Mouse (Mus musculus) CH12.LX (cell line): ENCODE measurements around the gene Scyl1.

ENCODE experiments used
- CTCF ChIP-seq, 2 experiments: IDR thresholded peaks in 1 of 2; conservative IDR thresholded peaks in 1 of 2; 2 replicates each; pipeline ENCODE4 v1.5.1; 2011 to 2012; ENCODE audit warnings: low read depth in 2 of 2, low read length in 2 of 2, improper control_type of control experiment in 1 of 2, inconsistent platforms in 1 of 2, mild to moderate bottlenecking in 1 of 2, moderate library complexity in 1 of 2
- EP300 ChIP-seq: IDR thresholded peaks from 2 replicates; pipeline ENCODE4 v1.6.1; 2011; ENCODE audit warnings: low read length, improper control_type of control experiment
- MAX ChIP-seq: IDR thresholded peaks from 2 replicates; pipeline ENCODE4 v1.6.1; 2011; ENCODE audit warnings: low read length, improper control_type of control experiment
- NELFE ChIP-seq: IDR thresholded peaks from 2 replicates; pipeline ENCODE4 v1.6.1; 2011; ENCODE audit warnings: low read depth, low read length, improper control_type of control experiment
- POLR2A ChIP-seq: IDR thresholded peaks from 2 replicates; pipeline ENCODE4 v1.6.1; 2011; ENCODE audit warnings: low read depth, mild to moderate bottlenecking, improper control_type of control experiment, low read length
- TCF12 ChIP-seq: IDR thresholded peaks from 2 replicates; pipeline ENCODE4 v1.6.1; 2014; ENCODE audit warnings: low read depth, mild to moderate bottlenecking, inconsistent platforms, low read length, improper control_type of control experiment
- USF1 ChIP-seq: IDR thresholded peaks from 2 replicates; pipeline ENCODE4 v1.6.1; 2014; ENCODE audit warnings: low read depth, mild to moderate bottlenecking, inconsistent platforms, low read length, improper control_type of control experiment
- ZC3H11A ChIP-seq: IDR thresholded peaks from 2 replicates; pipeline ENCODE4 v1.6.1; 2012; ENCODE audit warnings: low read depth, mild to moderate bottlenecking, inconsistent platforms, low read length, improper control_type of control experiment

DNA sequence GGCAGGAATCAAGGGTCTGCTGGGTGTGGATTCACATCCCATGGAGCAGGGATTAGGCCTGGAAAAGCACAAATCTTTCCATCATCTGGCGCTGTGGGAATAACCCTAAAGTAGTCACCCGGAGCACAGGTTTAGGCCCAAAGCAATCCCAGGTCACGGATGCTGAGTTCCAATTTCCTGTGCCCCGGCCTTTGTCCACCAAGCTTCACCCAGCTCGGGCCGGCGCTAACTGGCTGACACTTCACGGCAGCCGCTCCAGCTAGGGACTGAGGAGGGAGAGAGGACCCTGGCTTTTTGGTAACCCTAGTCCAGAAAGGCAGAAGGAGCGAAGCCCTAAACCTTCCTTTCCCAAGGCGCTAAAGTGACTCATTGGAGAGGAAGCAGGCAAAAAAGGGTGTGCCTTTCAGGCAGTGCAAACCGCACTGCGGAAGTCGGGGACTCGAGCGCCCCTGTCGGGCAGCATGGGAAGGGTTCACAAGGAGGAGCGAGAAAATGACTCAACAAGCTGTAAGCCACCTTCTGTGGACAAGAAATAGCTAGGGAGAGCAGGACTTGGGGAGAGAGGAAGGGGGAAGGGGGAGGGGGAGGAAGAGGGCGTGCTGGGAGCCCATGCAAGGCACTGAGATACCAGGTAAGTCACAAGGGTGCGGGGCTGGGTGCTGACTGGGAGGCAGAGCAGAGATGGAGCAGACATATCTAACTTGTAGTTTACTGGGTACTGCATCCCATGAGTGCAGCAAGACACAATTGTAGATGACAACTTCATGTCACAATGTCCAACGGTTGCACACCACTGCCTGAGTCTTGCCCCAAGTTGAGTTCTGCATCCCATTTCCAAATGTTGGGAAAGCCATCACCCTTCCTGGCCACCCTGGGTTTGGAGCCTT is 46.7 kb upstream of the Scyl1 start:
- TF ChIP-seq POLR2A (peak; percentile 67), CTCF (conservative IDR thresholded peaks at IDR 0.05 in 1 of 2, IDR thresholded peaks at IDR 0.05 in 1 of 2; ENCODE audit: low read depth in 2 of 2, low read length in 2 of 2) (peak; percentile 50 to 88), ZC3H11A (no peak), TCF12 (peak; percentile 59; the same call in 1 of the 2 replicates), USF1 (no peak), MAX (peak; percentile 46; the same call in 1 of the 2 replicates), NELFE (no peak), EP300 (no peak; the same call in 1 of the 2 replicates)
